In genomic region chr8:26881268-26882120, GRCm38 (mm10) we compare ENCODE assay signal across 28 mouse cellular contexts.
DNase-seq lines count a peak whose midpoint lies in the region; ATAC-seq lines count a peak whose summit lies in the region.
"Had no signal": no experiment of that assay in that cellular context is flagged by ENCODE, and none has a peak within 500 bp of the region (broad histone marks: within the 10 kb centered on the region; RNA-seq: fewer than 3 reads in every experiment).

No protein-coding gene starts in this region.

- no peak overlapping the region for H3K27ac ChIP-seq in embryonic facial prominence, embryonic 14.5 days (replicated peaks; ENCODE audit: low read depth, low read length)
- H3K27ac ChIP-seq in intestine, embryonic 16.5 days (ENCODE audit: low read length): peak overlapping the region; percentile 43
- no peak overlapping the region for H3K27ac ChIP-seq in limb, embryonic 13.5 days
- H3K27ac ChIP-seq in forebrain, embryonic 11.5 days (ENCODE audit: low read depth, low read length): no peak overlapping the region
- H3K27ac ChIP-seq: forebrain, embryonic 13.5 days; gastrocnemius, adult 2 months; hindbrain, embryonic 14.5 days; hindbrain, postnatal 0 days had no signal

- H3K4me3 ChIP-seq in embryonic facial prominence, embryonic 14.5 days (ENCODE audit: low read depth, low read length): no peak overlapping the region
- no peak overlapping the region for H3K4me3 ChIP-seq in intestine, embryonic 16.5 days (ENCODE audit: low read length)
- H3K4me3 ChIP-seq in limb, embryonic 13.5 days: no peak overlapping the region
- H3K4me3 ChIP-seq in forebrain, embryonic 11.5 days (ENCODE audit: low read depth, low read length): no peak overlapping the region
- H3K4me3 ChIP-seq: embryonic facial prominence, embryonic 12.5 days; erythroblast, embryonic 14.5 days; forebrain, embryonic 13.5 days; gastrocnemius, adult 2 months; heart, embryonic 13.5 days had no signal

- peak; percentile 42; the same call in 1 of the 2 replicates for ATAC-seq in embryonic facial prominence, embryonic 14.5 days (ENCODE audit: low read depth)
- peak; percentile 67 for ATAC-seq in intestine, embryonic 16.5 days
- ATAC-seq in limb, embryonic 13.5 days (ENCODE audit: low FRiP score, low read depth): 0 out of 2 replicates have a peak, but pooled peaks have one; percentile 32
- ATAC-seq in forebrain, embryonic 11.5 days (replicated peaks; ENCODE audit: low FRiP score): no peak
- ATAC-seq: CD4-positive, CD25-positive, alpha-beta regulatory T cell, adult 4 months; forebrain, embryonic 13.5 days; forebrain, embryonic 16.5 days; hindbrain, postnatal 0 days had no signal

- H3K36me3 ChIP-seq in embryonic facial prominence, embryonic 14.5 days (ENCODE audit: control insufficient read depth, insufficient read depth, low read length): no peaks in the 10 kb centered on the region
- no peaks in the 10 kb centered on the region for H3K36me3 ChIP-seq in intestine, embryonic 16.5 days (ENCODE audit: control insufficient read depth, insufficient read depth, low read length)
- H3K36me3 ChIP-seq in limb, embryonic 13.5 days: no peaks in the 10 kb centered on the region
- no peaks in the 10 kb centered on the region for H3K36me3 ChIP-seq in forebrain, embryonic 11.5 days (ENCODE audit: control insufficient read depth, insufficient read depth, low read length)
- H3K36me3 ChIP-seq: embryonic facial prominence, embryonic 12.5 days; heart, embryonic 13.5 days had no signal

- H3K9ac ChIP-seq in embryonic facial prominence, embryonic 14.5 days (ENCODE audit: low read depth, low read length): no peak overlapping the region
- H3K9ac ChIP-seq in intestine, embryonic 16.5 days (ENCODE audit: low read depth, low read length): no peak overlapping the region
- no peak overlapping the region for H3K9ac ChIP-seq in limb, embryonic 13.5 days
- H3K9ac ChIP-seq in forebrain, embryonic 11.5 days (ENCODE audit: low read length): no peak overlapping the region
- H3K9ac ChIP-seq: embryonic facial prominence, embryonic 12.5 days; forebrain, embryonic 13.5 days; heart, embryonic 13.5 days; hindbrain, embryonic 14.5 days had no signal

- H3K9me3 ChIP-seq in embryonic facial prominence, embryonic 14.5 days (ENCODE audit: control insufficient read depth, low read length): no peaks in the 10 kb centered on the region
- no peaks in the 10 kb centered on the region for H3K9me3 ChIP-seq in intestine, embryonic 16.5 days (ENCODE audit: control insufficient read depth, low read length)
- no peaks in the 10 kb centered on the region for H3K9me3 ChIP-seq in limb, embryonic 13.5 days
- no peaks in the 10 kb centered on the region for H3K9me3 ChIP-seq in forebrain, embryonic 11.5 days (ENCODE audit: control insufficient read depth, low read length)
- H3K9me3 ChIP-seq: embryonic facial prominence, embryonic 12.5 days; forebrain, embryonic 13.5 days; heart, embryonic 13.5 days had no signal

- DNase-seq in adipocyte (ENCODE audit: low spot score): peak; percentile 90
- peak; percentile 50 for DNase-seq in embryonic facial prominence, embryonic 14.5 days (ENCODE audit: low spot score)
- DNase-seq in kidney, adult 11 months: no peak
- no peak for DNase-seq in gastrocnemius, adult 18-20 months (ENCODE audit: low spot score)
- no peak for DNase-seq in forebrain, embryonic 11.5 days (ENCODE audit: low spot score)
- DNase-seq in layer of hippocampus, adult 18-20 months (ENCODE audit: low spot score in 2 of 2): no peak
- DNase-seq: adrenal gland, adult 8-10 months; adrenal gland, postnatal 25 days; cerebellum, adult 11-12 months; cerebellum, adult 8-10 months; cerebellum, postnatal 10 days; cerebellum, postnatal 36 days; embryo, embryonic 11 days; gastrocnemius, adult 2 months; gastrocnemius, postnatal 14 days; heart, adult 11 months; heart, postnatal 14 days; heart, postnatal 4 days had no signal

- H3K4me2 ChIP-seq in embryonic facial prominence, embryonic 14.5 days (ENCODE audit: low read depth, low read length): no peak overlapping the region
- no peak overlapping the region for H3K4me2 ChIP-seq in intestine, embryonic 16.5 days (ENCODE audit: low read depth, low read length)
- no peak overlapping the region for H3K4me2 ChIP-seq in limb, embryonic 13.5 days (replicated peaks)
- H3K4me2 ChIP-seq in forebrain, embryonic 11.5 days (ENCODE audit: low read depth, low read length, severe bottlenecking): no peak overlapping the region
- H3K4me2 ChIP-seq: embryonic facial prominence, embryonic 12.5 days; forebrain, embryonic 13.5 days; heart, embryonic 13.5 days; hindbrain, embryonic 14.5 days had no signal

- 0 out of 2 replicates have a peak, but pooled peaks cover 5% of the 10 kb centered on the region for H3K27me3 ChIP-seq in embryonic facial prominence, embryonic 14.5 days (replicated peaks; ENCODE audit: control insufficient read depth, insufficient read depth, low read length)
- H3K27me3 ChIP-seq in intestine, embryonic 16.5 days (replicated peaks; ENCODE audit: control insufficient read depth, insufficient read depth, low read length): no peaks in the 10 kb centered on the region
- H3K27me3 ChIP-seq in limb, embryonic 13.5 days: peaks cover 52% of the 10 kb centered on the region
- H3K27me3 ChIP-seq in forebrain, embryonic 11.5 days (ENCODE audit: control insufficient read depth, insufficient read depth, low read length): no peaks in the 10 kb centered on the region
- H3K27me3 ChIP-seq: embryonic facial prominence, embryonic 12.5 days; forebrain, embryonic 13.5 days; heart, embryonic 13.5 days had no signal

- peaks cover 5% of the 10 kb centered on the region; the same call in 1 of the 2 replicates for H3K4me1 ChIP-seq in embryonic facial prominence, embryonic 14.5 days (ENCODE audit: control insufficient read depth, insufficient read depth, low read length)
- H3K4me1 ChIP-seq in intestine, embryonic 16.5 days (ENCODE audit: control insufficient read depth, insufficient read depth, low read length): peaks cover 48% of the 10 kb centered on the region
- H3K4me1 ChIP-seq in limb, embryonic 13.5 days: peaks cover 20% of the 10 kb centered on the region; the same call in 1 of the 2 replicates
- H3K4me1 ChIP-seq in forebrain, embryonic 11.5 days (replicated peaks; ENCODE audit: control insufficient read depth, insufficient read depth, low read length): no peaks in the 10 kb centered on the region
- H3K4me1 ChIP-seq: forebrain, embryonic 13.5 days had no signal

- 71% methylated on average over 7 of the region's 7 CpGs for WGBS in embryonic facial prominence, embryonic 14.5 days
- WGBS in intestine, embryonic 16.5 days: 69% methylated on average over 7 of the region's 7 CpGs
- 59% methylated on average over 7 of the region's 7 CpGs for WGBS in limb, embryonic 13.5 days
- 88% methylated on average over 7 of the region's 7 CpGs for WGBS in forebrain, embryonic 11.5 days

Comparison
In these comparisons a context has a peak if more than half of its experiments do, and no peak if none do; other contexts are left out.
1. DNase-seq: peak in adipocyte (single experiment) and embryonic facial prominence, embryonic 14.5 days (single experiment); none in kidney, adult 11 months (single experiment), gastrocnemius, adult 18-20 months (single experiment), forebrain, embryonic 11.5 days (single experiment) and layer of hippocampus, adult 18-20 months (0 of 2).